Mouse (Mus musculus): ENCODE results near the gene Pdcd6.

DNA sequence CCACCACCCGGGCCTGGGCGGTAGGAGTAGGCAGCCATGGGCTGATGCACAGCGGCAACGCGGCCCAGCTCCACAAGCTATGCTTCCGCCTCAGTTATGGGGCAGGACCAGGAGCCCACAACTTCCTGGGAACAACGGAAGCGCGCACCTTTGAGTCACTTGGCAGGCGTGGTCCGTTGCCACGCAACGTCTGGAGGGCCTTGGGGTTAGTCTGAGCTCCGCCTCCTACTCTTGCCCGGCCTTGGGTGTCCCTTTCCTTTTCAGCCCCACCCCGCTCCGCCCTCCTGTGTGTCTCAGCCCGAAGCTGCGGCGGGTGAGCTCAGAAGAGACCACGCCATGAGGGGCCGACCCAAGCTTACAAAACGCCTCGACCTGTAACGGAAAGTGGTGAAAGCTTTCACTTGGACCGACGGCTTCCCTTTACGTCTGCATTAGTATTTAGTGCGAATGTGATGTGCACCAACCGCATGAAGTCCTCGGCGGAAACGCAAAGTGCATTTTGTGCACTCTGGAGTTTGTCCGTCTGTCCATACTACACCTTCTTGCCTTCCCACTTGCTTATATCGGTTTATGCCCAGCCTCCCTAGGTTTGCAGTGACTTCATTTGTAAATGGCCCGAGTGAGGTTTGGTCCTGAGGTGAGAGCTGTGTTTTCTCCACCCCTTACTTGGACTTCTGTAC is at the start of gene Pdcd6:
- TF ChIP-seq CTCF (IDR thresholded peaks at IDR 0.05; ENCODE audit: low read depth) = no peak
- no peak for TF ChIP-seq EP300 (IDR thresholded peaks at IDR 0.05; ENCODE audit: low read depth)

Data from liver, postnatal 0 days (tissue).